Mouse (Mus musculus) CH12.LX (cell line): ENCODE measurements around the gene Sept12.

Experiments
- CHD1 ChIP-seq: IDR thresholded peaks from 2 replicates; pipeline ENCODE4 v1.6.1; 2012; ENCODE audit warnings: low read depth, low read length, improper control_type of control experiment, inconsistent platforms
- CTCF ChIP-seq, 2 experiments: IDR thresholded peaks in 1 of 2; conservative IDR thresholded peaks in 1 of 2; 2 replicates each; pipeline ENCODE4 v1.5.1; 2011 to 2012; ENCODE audit warnings: low read depth in 2 of 2, low read length in 2 of 2, improper control_type of control experiment in 1 of 2, inconsistent platforms in 1 of 2, mild to moderate bottlenecking in 1 of 2, moderate library complexity in 1 of 2
- ELF1 ChIP-seq: IDR thresholded peaks from 2 replicates; pipeline ENCODE4 v1.6.1; 2014; ENCODE audit warnings: low read depth, mild to moderate bottlenecking, inconsistent platforms, low read length, improper control_type of control experiment
- MAX ChIP-seq: IDR thresholded peaks from 2 replicates; pipeline ENCODE4 v1.6.1; 2011; ENCODE audit warnings: low read length, improper control_type of control experiment
- MYC ChIP-seq: IDR thresholded peaks from 2 replicates; pipeline ENCODE4 v1.6.1; 2011; ENCODE audit warnings: low read depth, mild to moderate bottlenecking, improper control_type of control experiment, low read length
- NELFE ChIP-seq: IDR thresholded peaks from 2 replicates; pipeline ENCODE4 v1.6.1; 2011; ENCODE audit warnings: low read depth, low read length, improper control_type of control experiment
- POLR2A ChIP-seq: IDR thresholded peaks from 2 replicates; pipeline ENCODE4 v1.6.1; 2011; ENCODE audit warnings: low read depth, mild to moderate bottlenecking, improper control_type of control experiment, low read length
- POLR2AphosphoS2 ChIP-seq: IDR thresholded peaks from 2 replicates; pipeline ENCODE4 v1.6.1; 2011; ENCODE audit warnings: low read depth, low read length, improper control_type of control experiment
- RCOR1 ChIP-seq: conservative IDR thresholded peaks from 2 replicates; pipeline ENCODE4 v1.6.1; 2012; ENCODE audit warnings: low read depth, mild to moderate bottlenecking, inconsistent platforms, low read length, improper control_type of control experiment
- SIN3A ChIP-seq: IDR thresholded peaks from 2 replicates; pipeline ENCODE4 v1.6.1; 2012; ENCODE audit warnings: low read length, improper control_type of control experiment, inconsistent platforms
- TBP ChIP-seq: conservative IDR thresholded peaks from 2 replicates; pipeline ENCODE4 v1.6.1; 2011; ENCODE audit warnings: low read depth, low read length, improper control_type of control experiment
- ZC3H11A ChIP-seq: IDR thresholded peaks from 2 replicates; pipeline ENCODE4 v1.6.1; 2012; ENCODE audit warnings: low read depth, mild to moderate bottlenecking, inconsistent platforms, low read length, improper control_type of control experiment
- ZKSCAN1 ChIP-seq: IDR thresholded peaks from 2 replicates; pipeline ENCODE4 v1.6.1; 2012; ENCODE audit warnings: low read depth, inconsistent platforms, low read length, improper control_type of control experiment, borderline replicate concordance

- TF ChIP-seq ZKSCAN1, result no peak
- no peak for TF ChIP-seq POLR2A
- TF ChIP-seq CHD1, result no peak
- peak; percentile 60 to 88 for TF ChIP-seq CTCF (conservative IDR thresholded peaks at IDR 0.05 in 1 of 2, IDR thresholded peaks at IDR 0.05 in 1 of 2; ENCODE audit: low read depth in 2 of 2, low read length in 2 of 2)
- no peak for TF ChIP-seq TBP
- peak; percentile 60 for TF ChIP-seq MAX
- TF ChIP-seq POLR2AphosphoS2, result no peak
- no peak for TF ChIP-seq ELF1
- no peak for TF ChIP-seq NELFE
- peak; percentile 30; the same call in 1 of the 2 replicates for TF ChIP-seq SIN3A
- TF ChIP-seq ZC3H11A, result peak; percentile 23; the same call in 1 of the 2 replicates
- TF ChIP-seq RCOR1, result no peak
- TF ChIP-seq MYC, result 0 out of 2 replicates have a peak, but pooled peaks have one; percentile 50
Observed at GRCm38 (mm10) chr16:4979755-4980380, 17.8 kb downstream of the Sept12 start.
